Mouse (Mus musculus) layer of hippocampus, postnatal 36 days (tissue): ENCODE results near the gene Cmtm4. TPM values are rescaled to one million over a fixed set of nuclear protein-coding genes. Genes with fewer than 3 reads are reported as not detected.
A peak's percentile ranks its signal among the peaks of the same experiment; 100 is the strongest.

ENCODE experiments used
- DNase-seq, 2 experiments: peaks; one replicate each; pipeline ENCODE4 v3.0.0; 2022
- total RNA-seq, 2 experiments: library from RNA; stranded (reverse); gene quantifications; 2 replicates each; pipeline ENCODE4 v1.2.3; 2021

Cmtm4 gene
- total RNA-seq, 2 experiments from 2014 or later, result 59.5 to 62.7 TPM

DNA sequence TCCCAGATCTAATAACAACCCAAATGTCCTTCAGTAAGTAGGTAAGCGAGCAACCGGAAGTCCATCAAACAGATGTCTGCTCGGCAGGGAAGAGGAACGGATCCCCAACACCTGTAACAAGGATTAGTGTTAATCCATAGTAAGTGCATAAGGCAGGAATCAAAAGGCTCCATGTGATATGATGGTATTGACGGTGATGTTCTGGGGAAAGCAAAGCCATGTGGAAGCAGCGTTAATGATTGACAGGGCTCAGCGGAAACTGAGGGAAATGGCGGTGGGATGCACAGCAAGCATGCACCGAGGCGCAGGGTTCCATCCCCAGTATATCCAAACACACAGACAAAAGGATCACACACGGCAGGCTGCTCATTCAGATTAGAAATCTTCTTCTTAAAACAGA is 21.3 kb downstream of the Cmtm4 start:
- DNase-seq, result no peak

DNA sequence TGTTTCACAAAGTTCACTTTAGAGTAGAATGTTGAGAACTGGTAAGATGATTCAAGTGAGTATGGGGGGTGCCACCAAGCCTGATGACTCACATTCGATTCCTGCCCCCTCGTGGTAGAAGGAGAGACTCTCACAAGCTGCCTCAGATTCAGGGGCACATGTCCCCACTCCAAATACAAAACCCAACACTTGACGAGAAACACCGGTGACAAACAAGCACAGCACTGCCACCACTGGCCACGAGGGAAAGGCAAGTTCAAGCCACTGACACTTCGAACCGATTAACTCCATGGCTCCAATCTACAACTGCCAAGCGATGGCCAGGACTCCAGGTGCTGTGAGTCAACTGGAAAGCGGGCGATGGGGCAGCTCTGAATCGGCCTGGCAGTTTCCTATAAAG is 21.8 kb downstream of the Cmtm4 start:
- DNase-seq, result no peak

DNA sequence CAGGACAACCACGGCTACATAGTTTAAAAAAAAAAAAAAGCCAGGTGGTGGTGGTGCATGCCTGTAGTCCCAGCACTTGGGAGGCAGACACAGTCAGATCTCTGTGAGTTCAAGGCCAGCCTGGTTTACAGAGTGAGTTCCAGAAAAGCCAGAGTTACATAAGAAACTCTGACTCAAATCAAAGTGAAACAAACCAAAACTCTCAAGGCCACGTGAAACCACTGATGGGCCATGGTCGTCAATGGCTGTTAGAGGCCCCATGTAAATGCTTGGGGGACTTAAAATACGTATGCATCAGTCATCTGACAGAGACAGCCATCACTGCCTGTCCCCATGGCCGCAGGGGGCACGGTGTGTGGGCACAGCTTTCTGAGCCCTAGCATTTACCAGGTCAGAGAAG is 24.5 kb downstream of the Cmtm4 start:
- DNase-seq, result no peak

GRCm38 (mm10) chr8:104370071-104370470 is 25.5 kb downstream of the Cmtm4 start:
- no peak for DNase-seq

GRCm38 (mm10) chr8:104369591-104369990 is 26.0 kb downstream of the Cmtm4 start:
- DNase-seq, result no peak

GRCm38 (mm10) chr8:104367398-104367797 is 28.2 kb downstream of the Cmtm4 start:
- DNase-seq, result no peak

DNA sequence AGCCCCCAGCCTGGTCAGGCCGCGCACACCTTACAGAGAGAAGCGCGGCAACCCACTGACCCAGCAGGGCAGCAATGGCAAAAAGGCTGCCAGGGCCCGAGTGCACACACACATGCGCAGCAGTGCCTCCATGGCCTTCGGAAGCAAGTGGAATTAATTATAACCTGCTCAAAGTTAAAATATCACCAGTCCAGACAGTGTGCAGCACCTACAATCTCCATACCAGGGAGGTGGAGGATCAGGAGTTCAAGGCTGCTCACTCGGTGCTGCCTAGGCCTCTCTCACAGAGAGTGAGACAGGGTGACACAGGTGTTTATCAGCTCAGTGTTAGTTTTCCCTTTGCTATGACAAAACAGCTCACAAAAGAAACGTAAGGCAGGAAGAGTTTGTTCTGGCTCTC is 29.9 kb downstream of the Cmtm4 start:
- no peak for DNase-seq

GRCm38 (mm10) chr8:104359778-104360456 is 35.7 kb downstream of the Cmtm4 start:
- no peak for DNase-seq

GRCm38 (mm10) chr8:104358637-104359036 is 37.0 kb downstream of the Cmtm4 start:
- no peak for DNase-seq

DNA sequence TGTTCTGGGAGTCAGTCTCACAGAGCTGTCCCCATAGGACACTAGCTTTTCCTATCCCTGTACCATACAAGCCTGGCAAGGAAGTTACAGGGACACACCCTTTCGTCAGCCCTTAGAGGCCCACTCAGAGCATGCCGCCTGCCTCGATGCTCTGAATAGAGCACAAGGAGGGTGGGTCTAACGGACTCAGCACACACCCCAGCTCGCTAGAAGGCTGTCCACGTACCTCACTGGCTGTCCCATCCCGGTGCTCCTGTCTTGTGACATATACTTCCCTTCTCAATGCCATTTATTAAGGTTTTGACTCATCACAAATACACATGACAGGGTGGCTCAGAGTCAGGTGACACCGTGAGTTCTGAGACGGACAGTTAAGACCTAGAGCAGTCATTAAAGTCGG is 41.1 kb downstream of the Cmtm4 start:
- no peak for DNase-seq

DNA sequence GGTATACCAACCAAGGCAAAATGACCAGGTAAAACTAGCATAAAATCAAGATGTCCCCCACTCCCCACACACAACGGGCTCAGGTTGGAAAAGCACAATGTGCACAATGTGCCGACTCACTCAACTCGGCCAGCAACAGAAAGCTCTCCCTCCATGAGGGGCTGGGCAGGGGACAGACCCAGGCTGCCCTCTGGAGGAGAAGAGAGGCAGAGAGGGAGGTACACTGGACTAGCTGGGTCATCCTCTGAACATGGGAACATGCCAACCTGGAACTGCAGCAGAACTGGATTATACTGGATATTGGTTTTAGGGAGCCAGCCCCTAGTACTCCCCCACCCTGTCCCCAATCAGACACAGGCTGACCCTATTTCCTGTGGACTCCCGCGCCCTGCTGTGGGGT is 42.4 kb downstream of the Cmtm4 start:
- DNase-seq, result no peak

- no peak for DNase-seq
Measured at GRCm38 (mm10) chr8:104350047-104350446, 45.6 kb downstream of the Cmtm4 start.

GRCm38 (mm10) chr8:104348971-104349370 is 46.6 kb downstream of the Cmtm4 start:
- DNase-seq, result no peak

- no peak for DNase-seq
Measured at GRCm38 (mm10) chr8:104346706-104347105, 48.9 kb downstream of the Cmtm4 start.

- DNase-seq, result no peak
Measured at GRCm38 (mm10) chr8:104344622-104345021, 51.0 kb downstream of the Cmtm4 start.

- peak; percentile 81 to 84 for DNase-seq
Measured at GRCm38 (mm10) chr8:104343957-104344356, 51.6 kb downstream of the Cmtm4 start.

GRCm38 (mm10) chr8:104342426-104342825 is 53.2 kb downstream of the Cmtm4 start:
- no peak for DNase-seq

DNA sequence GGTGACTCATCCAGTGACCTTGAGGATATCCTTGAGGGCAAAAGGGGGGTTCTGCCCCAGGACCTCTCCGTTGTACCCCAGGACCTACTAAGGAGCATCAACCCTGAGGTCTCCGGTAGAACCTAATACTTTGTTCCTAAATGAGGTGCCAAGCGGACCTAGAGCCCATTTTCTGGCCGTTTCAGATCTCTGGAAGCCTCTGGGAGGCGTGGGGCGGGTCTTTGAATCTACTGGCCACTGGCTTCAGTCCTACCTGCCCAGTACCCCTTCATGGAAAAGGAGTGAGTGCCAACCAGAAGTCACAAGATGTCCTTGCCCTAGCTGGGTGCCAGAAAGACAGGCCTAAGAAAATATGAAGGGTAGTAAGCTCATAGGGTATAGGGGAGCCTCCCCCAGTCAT is 53.9 kb downstream of the Cmtm4 start:
- DNase-seq, result no peak

GRCm38 (mm10) chr8:104341106-104341561 is 54.5 kb downstream of the Cmtm4 start:
- DNase-seq, result peak; percentile 14 to 18

- DNase-seq, result peak; percentile 58 to 64
Measured at GRCm38 (mm10) chr8:104340233-104341105, 55.1 kb downstream of the Cmtm4 start.

DNA sequence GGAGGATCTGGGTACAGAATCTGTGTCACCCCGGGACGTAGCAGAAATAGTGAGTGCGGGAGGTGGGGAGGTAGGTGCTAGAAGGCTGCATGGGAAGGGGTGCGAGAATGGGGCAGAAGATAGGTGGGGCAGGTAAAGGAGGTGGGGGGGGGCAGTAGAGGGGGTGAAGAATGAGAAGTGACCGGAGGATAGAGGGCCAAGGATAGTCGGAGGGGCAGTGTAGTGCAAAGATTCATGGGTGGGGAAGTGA is 55.7 kb downstream of the Cmtm4 start:
- DNase-seq, result no peak

DNA sequence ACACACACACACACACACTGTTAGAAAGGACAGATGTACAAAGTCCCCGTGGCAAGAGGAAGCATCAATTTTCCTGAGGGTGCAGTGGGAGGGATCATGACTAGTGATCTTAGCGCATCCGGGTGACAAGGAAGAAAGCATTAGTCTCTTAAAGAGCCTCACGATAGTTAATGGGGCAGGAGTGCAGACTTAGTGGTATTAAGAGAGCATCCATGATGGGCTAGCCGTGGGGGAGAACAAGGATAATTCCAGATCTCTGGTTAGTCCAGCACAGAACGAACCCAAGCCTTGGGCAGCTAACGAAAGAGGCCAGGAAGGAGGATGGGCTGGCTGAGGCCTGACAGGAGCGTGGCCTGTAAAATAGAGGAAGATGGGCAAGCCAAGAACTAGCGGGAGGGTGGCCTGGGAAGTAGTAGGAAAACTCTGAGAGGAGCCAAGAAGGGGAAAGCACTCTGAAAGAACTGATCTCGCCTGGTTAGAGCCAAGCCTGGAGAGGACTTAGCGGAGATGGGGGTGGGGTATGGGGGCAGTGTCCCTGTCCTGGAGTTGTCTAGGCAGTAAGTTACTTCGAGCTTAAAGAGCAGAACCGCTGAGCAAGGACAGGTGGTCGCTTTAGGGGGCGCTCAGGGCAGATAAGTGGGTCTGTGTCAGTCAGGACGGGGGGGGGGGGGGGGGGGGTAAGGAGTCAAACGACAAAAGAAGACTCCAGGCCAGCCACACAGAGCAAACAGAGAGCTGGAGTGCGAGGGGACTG is 56.2 kb downstream of the Cmtm4 start, which contains the start of gene Cmtm3:
Gene Cmtm3 (plus strand): TSS at position 182 of the 754 bp plus-strand sequence.
- DNase-seq, result peak; percentile 21 to 27

GRCm38 (mm10) chr8:104337890-104338289 is 57.7 kb downstream of the Cmtm4 start:
- no peak for DNase-seq
